Mouse (Mus musculus) right cerebral cortex, postnatal 10 days (tissue): ENCODE measurements at regions not wholly inside any gene's neighbourhood (a gene's known extent, or its start where the extent isn't known, plus 50 kb on each side); places are given as distances from the start of the nearest gene placed in this dataset.

Experiments used
- DNase-seq, 2 experiments: peaks; one replicate each; pipeline ENCODE4 v3.0.0; 2021; ENCODE audit warnings: low spot score in 2 of 2

DNA sequence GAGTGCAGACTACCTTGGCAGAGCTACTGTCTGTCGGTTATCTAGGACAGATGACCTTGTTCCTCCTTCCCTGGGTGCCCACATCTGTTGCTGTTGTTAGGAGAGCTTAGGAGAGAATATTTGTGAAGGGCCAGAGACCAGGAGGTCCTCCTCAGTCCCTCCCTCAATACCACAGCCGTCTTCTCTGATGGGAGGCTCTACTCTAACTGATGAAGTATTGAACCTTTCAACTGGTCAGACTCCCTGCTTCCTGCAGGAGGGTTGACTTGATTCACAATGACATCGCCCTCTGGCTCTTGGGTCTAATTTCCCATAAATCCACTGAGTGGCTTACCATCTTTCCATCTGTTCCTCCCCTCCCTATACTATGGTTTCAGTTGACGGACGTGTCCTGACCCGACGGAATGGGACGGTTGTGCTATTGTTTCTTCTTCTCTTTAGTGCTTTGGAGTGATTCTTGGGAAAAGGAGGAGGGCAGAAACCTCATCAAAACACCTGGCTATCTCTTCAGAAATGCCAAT, 253.3 kb downstream of the Cd83 start:
- DNase-seq, result no peak

DNA sequence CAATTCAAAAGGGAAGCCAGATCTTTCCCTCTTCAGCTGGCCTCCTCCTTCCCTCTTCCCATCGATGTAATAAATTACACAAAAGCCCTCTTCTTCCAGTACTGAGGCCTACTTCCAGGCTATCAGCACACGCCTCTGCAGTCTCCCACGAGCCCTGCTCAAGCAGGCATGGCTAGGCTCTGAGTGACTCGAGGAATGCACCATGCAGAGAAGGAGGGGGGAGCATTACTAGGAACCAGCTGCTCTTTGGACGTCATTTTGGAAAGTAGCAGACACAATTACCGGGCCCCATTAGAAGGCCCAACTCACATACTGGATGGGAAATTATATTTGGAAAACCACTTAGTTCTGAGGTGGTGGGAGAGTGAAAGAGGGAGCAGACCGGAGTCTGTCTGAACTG, 253.7 kb downstream of the Cd83 start:
- no peak for DNase-seq

DNA sequence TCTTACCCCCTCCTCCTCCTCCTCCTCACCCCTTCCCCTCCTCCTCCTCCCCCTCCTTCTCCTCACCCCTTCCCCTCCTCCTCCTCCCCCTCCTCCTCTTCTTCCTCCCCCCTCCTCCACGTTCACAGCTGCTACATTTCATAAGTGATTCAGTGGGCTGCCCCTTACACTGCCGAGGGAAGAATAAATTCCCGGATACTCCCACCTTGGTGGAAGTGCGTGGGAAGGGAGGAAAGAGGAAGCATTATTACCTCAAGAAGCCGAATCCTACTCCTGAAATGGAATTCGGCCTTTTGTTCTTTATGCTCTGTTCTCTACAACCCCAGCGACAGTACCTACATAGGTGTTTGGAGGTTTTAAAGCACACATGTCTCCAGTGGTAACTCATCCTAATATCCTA, 256.1 kb downstream of the Cd83 start:
- no peak for DNase-seq

DNA sequence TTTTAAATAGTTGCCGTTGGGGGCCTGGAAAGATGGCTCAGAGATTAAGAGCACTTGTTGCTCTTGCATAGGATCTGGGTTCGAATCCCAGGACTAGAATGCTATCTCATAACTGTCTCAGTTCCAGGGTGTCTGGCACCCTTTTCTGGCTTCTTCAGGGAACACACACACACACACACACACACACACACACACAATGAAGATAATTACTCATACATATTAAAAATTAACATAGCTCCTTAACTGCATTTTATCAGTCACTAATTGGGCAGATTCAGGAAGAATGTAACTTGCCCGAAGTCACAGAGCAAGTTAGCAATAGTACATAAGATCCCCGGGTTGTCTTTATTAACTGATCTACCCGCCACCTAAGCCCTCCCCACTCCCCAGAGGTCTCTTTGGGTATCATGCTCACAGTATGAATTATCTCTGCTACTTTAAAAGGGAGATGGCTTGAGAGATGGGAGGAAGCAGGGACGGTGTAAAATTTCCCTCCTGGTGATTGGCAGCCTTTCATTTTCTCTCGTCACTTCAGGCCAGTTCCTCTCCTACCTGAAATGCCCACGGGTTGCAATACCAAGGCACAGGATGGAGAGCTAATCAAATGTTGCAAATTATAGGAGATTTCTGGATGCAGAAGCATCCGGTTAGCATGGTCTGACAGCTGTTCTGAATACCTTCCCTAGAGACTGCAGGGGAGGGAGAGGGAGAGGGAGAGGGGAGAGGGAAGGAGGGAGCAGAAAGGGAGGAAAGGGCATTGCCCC, 258.3 kb downstream of the Cd83 start:
- no peak for DNase-seq

DNA sequence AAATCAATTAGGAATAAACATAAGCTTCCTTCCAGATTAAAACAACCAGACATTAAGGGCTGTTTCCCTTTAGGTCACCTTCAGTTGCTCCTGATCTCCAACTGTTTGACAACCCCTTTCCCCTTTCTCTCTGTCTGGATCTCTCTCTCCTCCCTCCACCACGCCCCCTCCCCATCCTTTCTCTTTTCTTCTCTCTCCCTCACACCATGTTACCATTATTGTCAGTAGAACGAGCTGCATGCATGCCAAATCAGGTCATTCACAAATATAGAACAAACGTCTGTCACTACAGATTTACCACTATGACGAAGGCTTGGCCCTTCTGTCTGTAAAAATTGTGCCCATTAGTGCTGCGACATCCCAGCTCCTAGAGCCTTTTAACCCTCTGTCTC, 258.9 kb downstream of the Cd83 start:
- DNase-seq, result peak in 1 of 2 experiments; percentile 59

DNA sequence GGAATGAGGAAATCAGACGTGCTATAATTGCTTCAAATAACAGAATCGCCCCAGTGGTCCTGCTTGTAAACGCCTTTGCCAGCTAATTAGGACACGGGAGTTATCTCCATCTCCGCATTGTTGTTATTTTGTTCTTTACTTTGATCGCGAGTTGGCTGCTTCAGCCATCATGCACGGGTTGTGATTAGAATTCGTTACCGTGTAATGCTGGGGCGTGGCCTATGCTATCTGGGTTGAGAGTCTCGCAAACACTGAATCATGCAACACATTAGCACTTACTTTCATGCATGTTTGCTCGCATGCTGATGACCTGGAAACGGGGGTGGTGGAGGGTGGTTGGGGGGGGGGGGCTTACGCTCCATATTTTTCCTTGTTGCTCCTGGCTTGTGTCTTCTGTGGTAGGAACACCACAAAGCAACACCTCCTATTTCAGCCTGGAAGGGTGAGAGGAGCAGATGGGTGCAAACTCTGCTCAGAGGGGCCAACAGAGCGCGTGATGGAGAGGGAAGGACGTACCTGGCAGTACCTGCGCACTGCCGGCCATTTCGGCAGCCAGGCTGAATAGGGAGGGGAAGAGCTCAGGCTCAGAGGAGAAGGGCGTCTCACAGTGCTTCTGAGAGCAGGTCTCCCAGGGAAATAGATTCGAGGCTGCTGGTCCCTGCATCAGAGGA, 260.1 kb downstream of the Cd83 start:
- DNase-seq, result no peak

DNA sequence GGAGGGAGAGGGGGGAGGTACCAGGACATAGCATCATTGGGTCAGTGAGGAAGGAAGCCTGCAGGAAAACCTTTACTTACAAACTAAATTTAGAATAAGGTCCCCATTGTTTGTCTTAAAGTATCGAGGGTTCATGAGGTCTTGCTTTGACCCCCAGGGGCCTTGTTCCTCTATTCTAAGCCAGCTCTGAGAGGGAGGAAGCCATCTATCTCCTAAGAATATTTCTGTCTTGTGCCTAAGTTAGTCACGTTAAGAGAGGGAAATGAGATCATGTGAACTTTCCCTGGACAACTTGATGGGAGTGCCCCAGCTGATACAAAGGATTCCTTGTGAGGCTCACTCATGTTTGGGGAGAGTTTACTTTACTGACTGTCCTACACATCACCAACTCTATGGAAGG, 261.9 kb downstream of the Cd83 start:
- no peak for DNase-seq

DNA sequence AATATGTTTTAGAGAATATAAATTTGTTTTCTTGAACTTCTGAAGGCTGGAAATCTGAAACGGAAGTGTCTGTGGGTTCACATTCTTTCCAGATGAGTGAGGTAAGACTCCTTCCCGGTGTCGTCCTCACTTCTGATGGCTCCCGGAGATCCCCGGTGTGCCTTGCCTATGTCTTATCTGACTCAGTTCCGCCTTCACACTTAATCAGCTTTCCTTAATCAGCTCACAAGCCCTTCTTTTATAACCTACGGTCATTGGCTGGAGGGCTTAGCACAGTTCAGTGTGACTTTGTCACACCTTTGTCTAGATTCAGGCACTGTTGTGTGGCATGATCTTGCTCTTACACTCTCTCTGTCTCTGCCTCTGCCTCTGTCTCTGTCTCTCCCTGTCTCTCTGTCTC, 269.6 kb downstream of the Cd83 start:
- DNase-seq, result no peak

DNA sequence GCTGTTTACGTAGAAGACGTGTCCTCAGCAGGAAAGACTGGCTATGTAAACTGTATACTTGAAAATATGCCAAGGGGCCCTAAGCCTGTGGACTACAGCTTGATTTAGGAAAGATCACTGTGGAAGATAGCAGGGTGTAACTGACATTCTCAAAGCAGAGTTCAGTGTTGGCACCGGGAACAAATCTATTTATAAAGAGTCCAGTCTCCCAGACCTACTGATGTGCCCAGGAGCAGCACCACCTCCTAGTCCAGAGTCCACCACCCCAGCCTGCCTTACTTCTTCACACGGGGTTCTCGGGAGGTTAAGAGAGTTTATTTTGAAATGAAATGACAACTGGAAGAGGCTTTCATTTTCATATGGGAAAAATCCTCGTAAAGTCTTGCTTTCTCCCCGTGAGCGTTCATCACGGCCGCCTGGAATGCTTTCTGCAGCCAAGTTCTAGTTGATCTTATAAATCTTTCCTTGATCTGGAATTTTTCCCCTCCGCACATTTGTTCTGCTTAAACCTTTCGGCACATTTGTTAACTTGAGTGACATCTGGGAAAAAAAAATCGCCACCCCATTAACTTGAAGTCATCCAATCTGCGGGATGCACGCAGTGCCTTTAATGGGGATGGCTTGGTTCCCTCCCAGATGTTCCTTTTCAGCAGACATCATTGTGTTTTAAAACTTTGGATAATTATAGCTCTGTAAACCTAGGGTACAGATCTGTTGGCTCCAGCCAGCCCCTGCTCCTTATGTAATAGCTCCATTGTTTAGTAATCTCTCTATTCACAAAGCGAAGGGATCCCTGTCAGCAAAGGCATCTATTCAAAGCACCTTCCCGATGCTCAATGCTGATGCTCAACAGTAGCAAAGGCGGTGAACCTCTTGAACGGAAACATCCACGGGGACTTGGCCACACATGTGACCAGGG, 271.3 kb downstream of the Cd83 start:
- DNase-seq, result no peak

DNA sequence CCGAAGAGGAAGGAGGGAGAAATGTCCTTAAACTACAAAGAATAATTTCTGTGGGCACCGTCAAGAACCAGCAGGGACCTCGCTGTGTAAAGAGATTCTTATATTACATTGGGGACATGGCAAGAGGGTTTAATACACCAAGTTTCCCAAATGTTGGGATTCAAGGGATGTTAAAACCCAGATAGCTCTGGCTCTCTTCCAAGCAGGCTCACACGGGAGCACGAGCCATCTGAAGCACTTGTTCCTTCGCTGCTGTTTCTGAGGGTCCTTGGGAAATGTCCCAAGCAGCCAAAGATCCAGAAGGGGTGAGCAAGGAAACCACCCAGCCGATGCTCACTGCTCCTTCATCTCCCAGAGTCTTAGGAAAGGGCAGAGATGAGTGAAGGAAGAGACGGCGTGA, 272.1 kb downstream of the Cd83 start:
- DNase-seq, result no peak

DNA sequence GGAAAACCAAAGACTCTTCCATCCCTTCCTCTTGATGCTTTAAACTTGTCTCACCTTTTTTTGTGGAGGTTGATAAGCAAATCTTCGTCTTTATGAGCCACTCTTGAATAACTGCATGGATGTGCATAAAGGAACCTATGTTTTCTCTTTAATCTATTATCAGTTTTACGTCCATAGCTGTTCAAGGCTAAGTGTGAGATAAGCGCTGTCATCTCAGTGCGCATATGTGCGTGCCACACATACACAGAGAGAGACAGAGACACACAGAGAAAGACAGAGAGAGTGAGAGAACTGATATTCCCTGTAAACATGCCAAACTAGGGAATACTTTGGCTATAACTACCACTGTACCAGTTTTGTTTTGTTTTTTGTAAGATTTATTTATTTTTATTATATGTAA, 273.0 kb downstream of the Cd83 start:
- no peak for DNase-seq

DNA sequence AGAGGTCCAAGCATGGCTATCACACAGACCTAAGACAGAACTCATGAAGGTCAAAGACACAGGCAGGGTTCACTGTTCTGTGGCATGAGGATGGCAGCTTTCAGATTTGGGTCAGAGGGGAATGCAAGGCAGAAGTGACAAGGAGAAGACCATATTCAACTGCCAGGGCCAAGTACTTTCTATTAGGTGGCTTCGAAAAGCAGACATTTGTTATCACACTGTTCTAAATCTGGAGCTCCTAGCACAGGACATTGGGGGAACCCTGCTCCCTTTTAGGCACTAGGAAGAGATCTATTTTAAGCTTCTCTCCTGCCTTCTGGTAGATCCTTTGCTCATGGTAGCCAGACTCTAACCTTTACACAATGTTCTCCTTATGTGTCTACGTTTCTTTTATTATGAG, 273.7 kb downstream of the Cd83 start:
- DNase-seq, result no peak

DNA sequence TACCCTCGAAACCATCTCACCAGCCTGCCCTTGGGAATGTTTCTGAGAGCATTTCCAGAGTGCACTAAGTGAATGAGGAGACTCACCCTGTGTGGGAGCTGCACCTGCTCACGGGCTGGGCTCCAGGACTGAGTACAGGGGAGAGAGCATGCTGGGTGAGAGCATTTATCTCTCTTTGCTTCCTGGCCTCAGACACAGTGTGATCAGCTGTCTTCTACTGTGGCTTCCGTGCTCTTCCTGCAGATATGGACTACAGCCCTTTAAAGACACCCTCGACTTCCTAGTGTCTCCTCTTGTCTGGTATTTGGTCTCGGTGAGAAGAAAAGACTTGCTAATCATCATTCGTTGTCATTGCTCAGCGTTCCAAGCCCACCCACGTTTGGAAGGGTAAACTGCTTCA, 274.9 kb downstream of the Cd83 start:
- no peak for DNase-seq

DNA sequence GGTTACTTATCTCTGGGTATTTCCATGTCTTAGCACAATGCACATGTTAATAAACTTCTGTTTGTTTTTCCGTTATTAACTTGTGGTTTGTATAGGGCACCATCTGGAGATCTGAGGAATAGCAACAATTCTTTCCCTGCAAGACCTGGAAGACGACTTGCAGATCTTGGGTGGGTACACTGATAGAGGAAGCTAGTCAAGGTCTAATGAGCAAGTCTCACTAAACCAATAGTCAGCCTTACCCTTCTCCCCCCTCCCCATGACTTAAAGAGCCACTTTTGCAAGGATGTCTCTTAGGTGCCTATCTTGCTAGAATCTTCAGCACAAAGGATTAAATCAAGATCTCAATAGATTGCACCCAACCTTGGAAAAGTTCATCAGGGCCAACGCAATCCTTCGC, 276.7 kb downstream of the Cd83 start:
- DNase-seq, result no peak

DNA sequence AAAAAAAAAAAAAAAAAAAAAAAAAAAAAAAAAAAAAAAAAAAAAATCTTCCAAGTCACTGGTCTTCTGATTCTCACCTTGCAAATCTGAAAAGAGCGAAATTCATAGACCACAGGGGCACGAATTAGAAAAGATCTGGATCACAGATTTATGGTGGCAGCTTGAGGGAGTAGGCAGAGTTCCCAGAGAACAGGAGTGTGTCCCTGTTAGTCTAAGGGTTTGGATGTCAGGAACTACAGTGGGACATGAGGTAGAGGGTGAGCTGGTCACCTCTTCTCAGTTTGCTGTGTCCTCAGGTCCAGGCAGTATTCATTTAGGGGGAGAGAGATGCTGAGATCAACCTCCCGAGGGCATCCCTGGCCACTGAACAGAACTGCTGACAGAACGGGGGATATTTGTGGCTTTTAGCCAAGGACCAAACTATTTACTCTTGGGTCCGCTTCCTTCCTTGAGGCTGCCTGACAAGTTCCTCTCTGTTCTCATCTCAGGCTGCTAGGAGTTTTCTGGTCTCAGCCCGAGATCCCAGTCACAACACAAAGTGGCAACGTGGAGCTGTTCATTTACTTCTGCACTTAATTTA, 277.2 kb downstream of the Cd83 start:
- DNase-seq, result no peak

DNA sequence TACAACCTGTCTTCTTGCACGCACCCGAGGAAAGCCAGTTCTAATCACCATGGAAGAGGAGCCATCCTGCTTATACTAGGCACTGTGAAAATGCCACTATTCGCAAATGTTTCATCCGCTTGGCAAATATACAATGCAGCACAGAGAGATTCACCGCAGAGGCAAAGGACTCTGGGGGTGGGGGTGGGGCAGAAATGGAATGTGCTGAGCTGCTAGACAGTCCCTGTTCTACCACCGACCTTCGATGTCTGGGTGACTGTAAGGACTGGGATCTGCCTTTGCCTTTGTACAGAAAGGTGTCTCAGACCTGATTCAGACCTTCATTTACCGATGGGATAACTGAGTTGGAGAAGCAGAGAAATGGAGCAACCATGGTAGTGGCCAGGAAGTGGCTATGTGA, 278.7 kb downstream of the Cd83 start:
- no peak for DNase-seq

DNA sequence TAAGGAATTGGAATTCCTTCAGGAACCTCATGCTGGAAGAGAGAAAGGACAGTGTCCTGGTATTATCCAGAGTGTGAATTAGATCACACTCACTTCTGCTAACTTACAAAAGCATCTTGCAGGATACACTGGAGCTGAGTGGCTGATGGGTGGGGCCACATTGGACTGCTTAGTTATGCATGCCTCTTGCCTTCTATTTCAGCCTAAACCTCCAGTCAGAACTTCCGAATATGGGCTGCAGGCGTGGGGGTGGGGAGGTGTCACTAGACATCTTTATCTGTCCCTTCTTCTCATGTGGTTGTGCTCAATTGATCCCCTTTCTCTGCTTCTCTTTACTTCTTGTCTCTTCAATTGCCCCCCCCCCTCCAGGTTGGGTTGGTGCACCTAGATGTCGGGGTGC, 279.5 kb downstream of the Cd83 start:
- no peak for DNase-seq

DNA sequence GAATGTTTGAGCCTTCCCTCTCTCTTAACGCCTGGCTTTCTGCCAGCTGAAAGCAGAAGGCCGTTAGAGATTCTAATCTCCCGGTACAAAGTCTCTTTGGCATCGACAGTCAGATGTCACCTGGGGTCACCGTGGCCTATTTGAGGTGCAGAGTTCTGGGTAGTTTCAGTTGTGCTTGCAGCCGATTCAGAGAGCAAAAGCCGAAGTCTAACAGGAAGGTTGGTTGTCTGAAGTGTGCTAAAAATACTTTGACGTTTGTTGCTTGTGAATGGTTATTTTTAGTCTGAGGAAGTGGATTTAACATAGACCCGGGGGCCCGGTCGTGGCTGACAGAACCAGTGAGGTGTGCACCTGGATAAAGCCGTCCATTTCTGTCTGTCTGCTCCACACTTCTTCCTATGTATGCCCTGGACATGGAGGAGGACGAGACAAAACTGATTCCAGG, 281.2 kb downstream of the Cd83 start:
- DNase-seq, result no peak

DNA sequence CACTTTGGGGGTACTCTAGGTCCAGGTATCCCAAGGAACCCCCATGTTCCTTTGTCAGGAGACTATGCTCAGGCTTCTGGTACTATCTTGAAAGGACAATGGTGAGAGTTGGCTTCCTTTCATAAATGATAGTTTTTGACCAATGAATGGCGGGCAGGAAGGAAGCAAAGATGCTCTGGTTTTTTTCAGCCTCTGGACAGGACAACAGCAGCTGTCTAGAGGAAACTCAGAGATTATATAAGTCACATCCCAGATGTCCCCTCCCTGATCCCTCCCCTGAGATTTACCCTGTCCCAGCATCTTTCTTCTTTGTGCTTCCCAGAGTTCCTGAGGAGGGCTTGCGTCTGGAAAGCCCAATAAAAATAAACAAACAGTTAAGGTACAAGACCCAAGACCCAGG, 282.7 kb downstream of the Cd83 start:
- DNase-seq, result no peak

DNA sequence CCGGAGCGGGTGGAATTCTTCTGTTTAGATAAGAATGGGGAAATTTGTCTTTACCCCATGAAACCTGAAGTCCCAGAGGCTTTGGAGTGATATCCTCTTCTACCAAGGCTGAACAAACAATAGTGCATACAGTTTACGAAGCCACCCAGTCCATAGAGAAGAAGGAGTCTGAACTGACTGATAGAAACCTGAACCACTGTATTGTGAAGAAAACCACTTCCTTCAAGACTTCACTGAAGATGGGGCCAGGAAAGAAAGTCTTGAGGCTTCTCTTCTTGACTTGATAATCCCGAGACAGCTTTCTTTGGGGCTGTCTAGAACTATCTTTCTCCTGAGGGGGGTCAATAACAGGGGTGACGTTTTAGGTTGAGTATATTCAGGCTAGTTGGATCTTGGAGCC, 284.4 kb downstream of the Cd83 start:
- no peak for DNase-seq

DNA sequence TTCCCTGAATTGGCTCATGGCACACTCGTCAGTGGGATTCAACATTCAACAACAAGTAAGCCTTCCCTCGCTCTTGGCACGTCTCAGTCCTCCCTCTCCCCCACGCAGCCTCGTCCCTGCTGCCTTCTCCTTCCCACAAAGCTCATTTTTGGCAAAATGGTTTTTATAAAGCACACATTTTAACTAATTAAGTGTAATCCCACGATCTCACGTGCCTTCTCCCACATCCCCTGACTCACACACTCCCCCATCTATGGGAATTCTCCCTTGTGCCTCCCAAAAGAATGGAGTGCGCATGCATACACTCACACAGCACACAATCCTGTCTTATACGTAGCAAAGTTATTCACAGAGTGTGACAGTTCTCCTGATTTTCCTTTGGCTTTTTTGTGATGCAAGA, 288.5 kb downstream of the Cd83 start:
- peak; percentile 70 to 76 for DNase-seq

DNA sequence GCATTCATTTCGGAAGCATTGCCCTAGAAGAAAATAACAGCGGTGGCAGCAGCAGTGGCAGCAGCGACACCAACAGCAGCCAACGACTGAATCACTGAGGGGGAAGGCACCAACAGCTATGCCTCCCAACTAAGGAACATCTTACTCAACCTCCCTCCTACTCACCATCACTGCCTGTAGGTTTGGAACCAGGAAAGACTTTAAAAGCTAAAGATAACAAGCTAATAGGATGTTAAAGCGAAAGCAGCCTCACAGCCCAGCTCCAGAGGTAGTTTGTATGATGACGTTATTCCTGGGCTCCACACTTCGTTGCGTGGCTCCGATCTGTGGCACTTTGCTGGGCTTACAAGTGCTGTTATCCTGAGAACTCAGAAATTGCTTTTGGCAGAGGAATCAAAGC, 289.6 kb downstream of the Cd83 start:
- peak; percentile 50 to 72 for DNase-seq
